Mouse (Mus musculus): Measurements from ENCODE around the gene Dnajc17. TPM values are rescaled to one million over a fixed set of nuclear protein-coding genes. Genes with fewer than 3 reads are reported as not detected.

Gene Dnajc17
- polyA plus RNA-seq, 2 experiments = 18.0 to 33.1 TPM

DNA sequence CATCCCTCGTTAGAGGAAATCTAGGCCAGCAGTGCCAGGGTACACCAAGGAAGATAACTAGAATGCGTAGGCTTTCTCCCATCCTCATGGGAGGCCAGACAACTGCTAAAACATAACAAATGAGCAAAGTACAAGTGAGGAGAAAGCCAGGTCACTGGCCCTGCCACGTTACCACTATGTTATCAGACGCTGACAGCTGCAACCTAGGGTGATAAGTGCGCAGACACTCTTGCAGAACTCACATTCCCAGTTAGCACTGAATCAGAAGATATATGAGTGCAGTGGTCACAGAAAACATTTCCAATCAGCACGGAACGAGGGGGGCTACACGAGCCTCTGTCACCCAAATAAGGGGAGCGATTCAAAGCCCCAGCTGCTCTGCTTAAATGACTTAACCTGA, 53.2 kb downstream of the Dnajc17 start:
- no peak for ATAC-seq (ENCODE audit: low FRiP score, low read depth)
- TF ChIP-seq POLR2A (IDR thresholded peaks at IDR 0.05; ENCODE audit: borderline replicate concordance, extremely low read depth, insufficient read depth, insufficient read length) = no peak
- WGBS = 89% methylated on average over 9 of the region's 9 CpGs
- peaks cover 38% of the 10 kb centered on the region for H3K36me3 ChIP-seq (ENCODE audit: control insufficient read depth, insufficient read depth, low read length)
- no peak overlapping the region for H3K9ac ChIP-seq (ENCODE audit: low read depth, low read length, severe bottlenecking)
- H3K9me3 ChIP-seq (ENCODE audit: control insufficient read depth, low read length) = no peaks in the 10 kb centered on the region
- no peak for DNase-seq (ENCODE audit: low spot score)
- no peak overlapping the region for H3K4me3 ChIP-seq (replicated peaks; ENCODE audit: low read length)
- no peak overlapping the region for H3K27ac ChIP-seq (replicated peaks; ENCODE audit: low read depth, low read length)
- H3K4me1 ChIP-seq (ENCODE audit: control insufficient read depth, insufficient read depth, low read length) = peaks cover 10% of the 10 kb centered on the region; the same call in 1 of the 2 replicates
- H3K27me3 ChIP-seq (ENCODE audit: control insufficient read depth, insufficient read depth, low read length) = no peaks in the 10 kb centered on the region
- peak overlapping the region; percentile 84; the same call in 1 of the 2 replicates for H3K4me2 ChIP-seq (replicated peaks; ENCODE audit: low read depth, low read length, severe bottlenecking)

DNA sequence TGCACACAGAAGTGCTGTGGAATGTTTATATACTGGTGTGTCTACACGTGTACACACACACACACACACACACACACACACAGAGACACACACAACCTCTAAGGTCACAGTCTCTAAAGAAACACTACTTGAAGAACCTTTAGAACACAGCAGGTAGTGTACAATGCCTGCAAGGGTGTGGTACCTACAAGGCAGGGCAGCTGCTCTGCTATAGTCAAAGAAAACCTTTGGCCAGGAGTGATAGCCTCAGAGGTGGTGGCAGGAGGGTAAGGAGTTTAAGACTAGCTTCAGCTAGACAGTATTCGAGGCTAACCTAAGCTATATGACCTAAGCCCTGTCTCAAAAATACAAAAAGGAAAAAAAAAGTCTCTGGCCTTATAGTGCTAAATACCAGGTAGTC, 53.9 kb downstream of the Dnajc17 start:
- ATAC-seq (ENCODE audit: low FRiP score, low read depth) = no peak

DNA sequence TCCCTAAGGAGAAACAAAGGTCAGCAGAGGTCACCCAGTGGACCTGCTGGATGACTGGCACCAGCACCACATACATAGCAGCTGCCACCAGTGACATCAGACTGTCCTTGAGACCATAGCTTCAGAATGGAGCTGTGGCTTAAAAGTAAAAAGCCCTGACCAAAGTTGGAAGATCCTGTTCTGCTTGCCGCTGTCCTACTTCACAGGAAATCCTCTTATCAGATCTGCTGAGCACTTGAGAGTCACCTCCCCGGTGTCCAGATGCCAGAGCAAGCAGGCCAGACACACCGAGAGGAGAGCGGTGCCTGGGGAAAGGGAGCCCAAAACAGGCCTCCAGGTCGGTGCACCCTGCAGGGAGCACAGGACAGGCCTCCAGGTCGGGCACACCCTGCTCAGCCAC, 56.3 kb downstream of the Dnajc17 start:
- no peak for DNase-seq (ENCODE audit: low spot score)
- Histone ChIP-seq H3K9ac (ENCODE audit: low read depth, low read length, severe bottlenecking) (no peak overlapping the region), H3K4me3 (replicated peaks; ENCODE audit: low read length) (no peak overlapping the region), H3K36me3 (ENCODE audit: control insufficient read depth, insufficient read depth, low read length) (peaks cover 62% of the 10 kb centered on the region), H3K27me3 (ENCODE audit: control insufficient read depth, insufficient read depth, low read length) (no peaks in the 10 kb centered on the region), H3K9me3 (ENCODE audit: control insufficient read depth, low read length) (no peaks in the 10 kb centered on the region), H3K27ac (replicated peaks; ENCODE audit: low read depth, low read length) (no peak overlapping the region), H3K4me2 (replicated peaks; ENCODE audit: low read depth, low read length, severe bottlenecking) (no peak overlapping the region), H3K4me1 (ENCODE audit: control insufficient read depth, insufficient read depth, low read length) (peaks cover 8% of the 10 kb centered on the region; the same call in 1 of the 2 replicates)
- WGBS = 87% methylated on average over 6 of the region's 6 CpGs
- ATAC-seq (ENCODE audit: low FRiP score, low read depth) = no peak
- TF ChIP-seq POLR2A (IDR thresholded peaks at IDR 0.05; ENCODE audit: borderline replicate concordance, extremely low read depth, insufficient read depth, insufficient read length) = no peak

More for the DNA sequence above, 53.9 kb downstream of the Dnajc17 start:
- no peak for DNase-seq (ENCODE audit: low spot score)
- Histone ChIP-seq H3K27ac (replicated peaks; ENCODE audit: low read depth, low read length) (no peak overlapping the region), H3K4me1 (ENCODE audit: control insufficient read depth, insufficient read depth, low read length) (peaks cover 10% of the 10 kb centered on the region; the same call in 1 of the 2 replicates), H3K4me2 (replicated peaks; ENCODE audit: low read depth, low read length, severe bottlenecking) (no peak overlapping the region), H3K36me3 (ENCODE audit: control insufficient read depth, insufficient read depth, low read length) (peaks cover 41% of the 10 kb centered on the region), H3K9me3 (ENCODE audit: control insufficient read depth, low read length) (no peaks in the 10 kb centered on the region), H3K4me3 (replicated peaks; ENCODE audit: low read length) (no peak overlapping the region), H3K27me3 (ENCODE audit: control insufficient read depth, insufficient read depth, low read length) (no peaks in the 10 kb centered on the region), H3K9ac (ENCODE audit: low read depth, low read length, severe bottlenecking) (no peak overlapping the region)
- TF ChIP-seq POLR2A (IDR thresholded peaks at IDR 0.05; ENCODE audit: borderline replicate concordance, extremely low read depth, insufficient read depth, insufficient read length) = no peak
- 84% methylated on average over 2 of the region's 2 CpGs for WGBS

DNA sequence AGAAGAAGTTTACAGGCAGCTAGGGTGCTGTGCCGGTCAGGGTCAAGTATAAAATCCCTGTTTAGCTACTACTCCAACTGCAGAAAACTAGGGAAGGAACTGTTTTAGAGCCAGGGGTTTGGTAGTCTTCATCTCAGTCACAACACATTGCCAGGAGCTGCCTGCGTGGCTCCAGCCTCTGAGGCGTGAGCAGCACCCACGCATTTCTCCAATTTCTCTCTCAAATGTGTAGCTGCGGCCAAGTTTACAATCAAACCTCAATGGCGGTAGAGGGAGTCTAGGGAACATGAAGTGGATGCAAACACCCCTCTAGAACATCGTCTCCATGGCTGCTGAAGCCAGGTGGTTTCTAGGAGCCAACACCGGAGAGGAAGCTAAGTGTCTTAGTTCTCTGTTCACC, 60.8 kb downstream of the Dnajc17 start:
- H3K4me3 ChIP-seq (replicated peaks; ENCODE audit: low read length) = no peak overlapping the region
- H3K9ac ChIP-seq (ENCODE audit: low read depth, low read length, severe bottlenecking) = no peak overlapping the region
- peaks cover 84% of the 10 kb centered on the region for H3K36me3 ChIP-seq (ENCODE audit: control insufficient read depth, insufficient read depth, low read length)
- TF ChIP-seq POLR2A (IDR thresholded peaks at IDR 0.05; ENCODE audit: borderline replicate concordance, extremely low read depth, insufficient read depth, insufficient read length) = no peak
- H3K4me1 ChIP-seq (ENCODE audit: control insufficient read depth, insufficient read depth, low read length) = no peaks in the 10 kb centered on the region
- H3K27ac ChIP-seq (replicated peaks; ENCODE audit: low read depth, low read length) = no peak overlapping the region
- 98% methylated on average over 8 of the region's 8 CpGs for WGBS
- H3K27me3 ChIP-seq (ENCODE audit: control insufficient read depth, insufficient read depth, low read length) = no peaks in the 10 kb centered on the region
- DNase-seq (ENCODE audit: low spot score) = no peak
- no peak for ATAC-seq (ENCODE audit: low FRiP score, low read depth)
- no peaks in the 10 kb centered on the region for H3K9me3 ChIP-seq (ENCODE audit: control insufficient read depth, low read length)
- no peak overlapping the region for H3K4me2 ChIP-seq (replicated peaks; ENCODE audit: low read depth, low read length, severe bottlenecking)

DNA sequence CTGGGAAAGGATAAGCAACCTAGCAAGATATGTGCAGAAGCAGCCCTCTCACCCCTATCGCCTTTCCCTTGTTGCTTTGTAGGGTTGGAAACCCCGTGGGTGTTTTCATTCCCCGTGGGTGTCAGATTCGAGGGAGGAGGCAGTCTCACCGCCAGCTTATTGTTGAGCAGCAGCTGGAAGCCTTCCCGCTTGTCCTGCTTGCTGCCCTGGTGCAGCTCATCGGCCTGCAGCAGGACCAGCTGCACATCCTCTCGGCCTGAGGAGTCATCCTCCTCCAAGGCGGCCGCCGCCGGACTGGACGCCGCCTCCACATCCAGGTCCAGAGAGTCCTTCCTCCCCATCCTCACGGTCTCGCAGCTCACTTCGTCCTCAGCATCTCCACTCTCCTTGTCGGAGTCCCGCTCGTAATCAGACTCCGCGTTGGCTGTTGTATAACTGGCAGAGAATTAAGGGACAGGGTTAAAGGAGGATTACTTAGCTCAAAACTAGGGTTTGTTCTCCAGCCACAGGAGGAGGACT, 61.4 kb downstream of the Dnajc17 start:
- Histone ChIP-seq H3K27ac (replicated peaks; ENCODE audit: low read depth, low read length) (no peak overlapping the region), H3K9me3 (ENCODE audit: control insufficient read depth, low read length) (no peaks in the 10 kb centered on the region), H3K9ac (ENCODE audit: low read depth, low read length, severe bottlenecking) (no peak overlapping the region), H3K4me1 (ENCODE audit: control insufficient read depth, insufficient read depth, low read length) (no peaks in the 10 kb centered on the region), H3K36me3 (ENCODE audit: control insufficient read depth, insufficient read depth, low read length) (peaks cover 84% of the 10 kb centered on the region), H3K4me3 (replicated peaks; ENCODE audit: low read length) (no peak overlapping the region), H3K4me2 (replicated peaks; ENCODE audit: low read depth, low read length, severe bottlenecking) (no peak overlapping the region), H3K27me3 (ENCODE audit: control insufficient read depth, insufficient read depth, low read length) (no peaks in the 10 kb centered on the region)
- no peak for ATAC-seq (ENCODE audit: low FRiP score, low read depth)
- no peak for TF ChIP-seq POLR2A (IDR thresholded peaks at IDR 0.05; ENCODE audit: borderline replicate concordance, extremely low read depth, insufficient read depth, insufficient read length)
- DNase-seq (ENCODE audit: low spot score) = no peak
- 87% methylated on average over 22 of the region's 22 CpGs for WGBS

All from limb, embryonic 14.5 days (tissue).